Mouse (Mus musculus) small intestine, adult 2 months (tissue): Measurements from ENCODE around the gene Rrp1b.

ENCODE experiments used
- CTCF ChIP-seq: fragments of 200-500 bp; IDR thresholded peaks from 2 replicates; pipeline ENCODE4 v1.5.1; 2012; ENCODE audit warnings: low read depth, mild to moderate bottlenecking, control low read depth, inconsistent platforms, low read length, moderate library complexity, mixed read lengths; ENCODE audit not compliant: insufficient replicate concordance, insufficient read length; ENCODE audit errors: extremely low read depth
- POLR2A ChIP-seq: fragments of 200-500 bp; IDR thresholded peaks from 2 replicates; pipeline ENCODE4 v1.6.1; 2012; ENCODE audit warnings: low read depth, mild to moderate bottlenecking, control low read depth, inconsistent platforms, low read length, moderate library complexity

GRCm38 (mm10) chr17:32046541-32046940 lies 10.6 kb downstream of the Rrp1b start:
- TF ChIP-seq CTCF (no peak), POLR2A (no peak)
